Mouse (Mus musculus): ENCODE data around the gene Otud7b. TPM values are rescaled to one million over a fixed set of nuclear protein-coding genes. Genes with fewer than 3 reads are reported as not detected.

Gene Otud7b
- polyA plus RNA-seq, 1 experiment, result 42.7 TPM

GRCm38 (mm10) chr3:96179531-96179930, 75.2 kb downstream of the Otud7b start:
- Histone ChIP-seq H3K36me3 (ENCODE audit: control insufficient read depth, insufficient read depth, low read length, poor library complexity, severe bottlenecking) (peaks cover 29% of the 10 kb centered on the region), H3K9me3 (replicated peaks; ENCODE audit: control insufficient read depth, insufficient read depth, low read length, poor library complexity, severe bottlenecking) (no peaks in the 10 kb centered on the region), H3K4me1 (ENCODE audit: control insufficient read depth, insufficient read depth, low read length) (no peaks in the 10 kb centered on the region), H3K27me3 (ENCODE audit: control insufficient read depth, insufficient read depth, low read length, poor library complexity, severe bottlenecking) (no peaks in the 10 kb centered on the region), H3K4me3 (ENCODE audit: low read depth, low read length) (no peak overlapping the region), H3K27ac (ENCODE audit: insufficient read depth, low read length) (no peak overlapping the region), H3K9ac (ENCODE audit: low read depth, poor library complexity, severe bottlenecking) (no peak overlapping the region)
- TF ChIP-seq CTCF (IDR thresholded peaks at IDR 0.05; ENCODE audit: low read depth, low read length) (no peak), POLR2A (IDR thresholded peaks at IDR 0.05; ENCODE audit: insufficient read depth, low read length) (no peak), EP300 (IDR thresholded peaks at IDR 0.05; ENCODE audit: insufficient read depth, low read depth, low read length) (no peak)

DNA sequence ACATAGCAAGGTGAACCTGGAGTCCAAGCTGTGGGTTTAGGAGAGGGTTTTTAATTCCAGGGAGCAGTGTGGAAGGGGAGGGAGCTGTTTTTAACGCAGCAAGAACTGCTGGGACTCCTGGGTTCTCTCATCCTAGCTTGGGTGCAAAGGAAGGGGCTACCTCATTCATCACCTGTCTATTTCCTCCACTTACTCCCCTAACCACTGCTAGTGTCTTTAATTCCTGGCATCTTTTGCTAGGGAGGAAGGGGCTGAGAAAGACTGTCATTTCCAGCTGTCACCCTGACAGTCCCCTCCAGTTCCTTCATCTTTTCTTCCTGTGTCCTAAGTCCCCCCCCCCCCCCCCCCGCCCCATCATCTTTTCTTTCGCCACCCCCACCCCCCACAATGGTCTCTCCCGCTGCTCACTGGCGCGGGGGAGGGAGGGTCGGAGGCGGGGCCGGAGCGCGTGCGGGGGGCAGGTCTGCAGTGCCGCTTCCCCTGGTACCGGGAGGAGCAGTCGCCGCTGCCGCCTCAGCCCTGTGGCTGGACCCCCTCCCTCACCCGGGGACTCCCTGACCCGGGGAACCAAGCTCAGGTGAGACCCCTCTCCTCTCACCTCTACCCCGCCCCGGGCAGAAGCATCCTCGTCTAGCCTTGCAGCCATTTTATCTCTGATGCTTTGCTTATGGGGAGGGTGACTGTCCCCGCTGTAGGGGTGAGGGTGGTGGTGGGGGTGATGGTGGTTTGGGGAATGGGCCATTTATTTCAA, 76.6 kb downstream of the Otud7b start, which contains the start of gene Sv2a:
Sv2a (plus strand) TSS at position 425 of the 751 bp plus-strand sequence.
- no peak for TF ChIP-seq POLR2A (IDR thresholded peaks at IDR 0.05; ENCODE audit: insufficient read depth, low read length)
- no peak for TF ChIP-seq CTCF (IDR thresholded peaks at IDR 0.05; ENCODE audit: low read depth, low read length)
- TF ChIP-seq EP300 (IDR thresholded peaks at IDR 0.05; ENCODE audit: insufficient read depth, low read depth, low read length), result no peak
- no peaks in the 10 kb centered on the region for H3K27me3 ChIP-seq (ENCODE audit: control insufficient read depth, insufficient read depth, low read length, poor library complexity, severe bottlenecking)
- peak within 1 kb of the TSS; percentile 77 for H3K9ac ChIP-seq (ENCODE audit: low read depth, poor library complexity, severe bottlenecking)
- peak within 1 kb of the TSS; percentile 78 for H3K4me3 ChIP-seq (ENCODE audit: low read depth, low read length)
- no peak within 1 kb of the TSS for H3K27ac ChIP-seq (ENCODE audit: insufficient read depth, low read length)
- H3K4me1 ChIP-seq (ENCODE audit: control insufficient read depth, insufficient read depth, low read length), result no peaks in the 10 kb centered on the region
- peaks cover 16% of the 10 kb centered on the region for H3K36me3 ChIP-seq (ENCODE audit: control insufficient read depth, insufficient read depth, low read length, poor library complexity, severe bottlenecking)
- H3K9me3 ChIP-seq (replicated peaks; ENCODE audit: control insufficient read depth, insufficient read depth, low read length, poor library complexity, severe bottlenecking), result no peaks in the 10 kb centered on the region

GRCm38 (mm10) chr3:96181510-96182381, 77.4 kb downstream of the Otud7b start:
- Histone ChIP-seq H3K4me3 (ENCODE audit: low read depth, low read length) (no peak overlapping the region; the same call in 1 of the 2 replicates), H3K27ac (ENCODE audit: insufficient read depth, low read length) (no peak overlapping the region), H3K4me1 (ENCODE audit: control insufficient read depth, insufficient read depth, low read length) (no peaks in the 10 kb centered on the region), H3K27me3 (ENCODE audit: control insufficient read depth, insufficient read depth, low read length, poor library complexity, severe bottlenecking) (no peaks in the 10 kb centered on the region), H3K9ac (ENCODE audit: low read depth, poor library complexity, severe bottlenecking) (peak overlapping the region; percentile 77; the same call in 1 of the 2 replicates), H3K36me3 (ENCODE audit: control insufficient read depth, insufficient read depth, low read length, poor library complexity, severe bottlenecking) (peaks cover 8% of the 10 kb centered on the region), H3K9me3 (replicated peaks; ENCODE audit: control insufficient read depth, insufficient read depth, low read length, poor library complexity, severe bottlenecking) (no peaks in the 10 kb centered on the region)
- TF ChIP-seq EP300 (IDR thresholded peaks at IDR 0.05; ENCODE audit: insufficient read depth, low read depth, low read length), result no peak
- no peak for TF ChIP-seq POLR2A (IDR thresholded peaks at IDR 0.05; ENCODE audit: insufficient read depth, low read length)
- TF ChIP-seq CTCF (IDR thresholded peaks at IDR 0.05; ENCODE audit: low read depth, low read length), result no peak

DNA sequence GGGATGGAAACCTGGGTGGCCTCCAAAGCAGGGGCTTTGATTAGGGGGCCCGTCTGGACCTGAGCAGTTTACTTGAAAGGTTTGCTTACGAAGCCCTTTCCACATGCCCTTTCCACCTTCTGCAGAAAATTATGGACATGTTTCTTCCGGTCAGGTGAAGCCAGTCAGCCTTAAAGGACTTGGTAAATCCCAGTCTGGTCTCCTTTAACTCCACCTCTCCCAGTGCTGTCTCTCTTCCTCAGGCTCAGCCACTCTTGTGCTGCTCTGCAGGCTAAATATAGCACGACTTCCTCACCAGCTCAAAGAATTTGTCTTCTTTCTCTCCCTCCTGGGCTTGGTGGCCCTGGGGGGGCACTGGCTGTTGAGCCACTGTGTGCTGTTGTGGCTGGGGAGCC, 78.1 kb downstream of the Otud7b start:
- Histone ChIP-seq H3K4me3 (ENCODE audit: low read depth, low read length) (no peak overlapping the region), H3K27me3 (ENCODE audit: control insufficient read depth, insufficient read depth, low read length, poor library complexity, severe bottlenecking) (no peaks in the 10 kb centered on the region), H3K9me3 (replicated peaks; ENCODE audit: control insufficient read depth, insufficient read depth, low read length, poor library complexity, severe bottlenecking) (no peaks in the 10 kb centered on the region), H3K4me1 (ENCODE audit: control insufficient read depth, insufficient read depth, low read length) (no peaks in the 10 kb centered on the region), H3K36me3 (ENCODE audit: control insufficient read depth, insufficient read depth, low read length, poor library complexity, severe bottlenecking) (peaks cover 7% of the 10 kb centered on the region), H3K27ac (ENCODE audit: insufficient read depth, low read length) (no peak overlapping the region), H3K9ac (ENCODE audit: low read depth, poor library complexity, severe bottlenecking) (no peak overlapping the region)
- TF ChIP-seq POLR2A (IDR thresholded peaks at IDR 0.05; ENCODE audit: insufficient read depth, low read length), result no peak
- TF ChIP-seq CTCF (IDR thresholded peaks at IDR 0.05; ENCODE audit: low read depth, low read length), result no peak

GRCm38 (mm10) chr3:96192977-96193376, 88.7 kb downstream of the Otud7b start:
- Histone ChIP-seq H3K27ac (ENCODE audit: insufficient read depth, low read length) (no peak overlapping the region), H3K4me1 (ENCODE audit: control insufficient read depth, insufficient read depth, low read length) (no peaks in the 10 kb centered on the region), H3K27me3 (ENCODE audit: control insufficient read depth, insufficient read depth, low read length, poor library complexity, severe bottlenecking) (no peaks in the 10 kb centered on the region), H3K9ac (ENCODE audit: low read depth, poor library complexity, severe bottlenecking) (no peak overlapping the region), H3K36me3 (ENCODE audit: control insufficient read depth, insufficient read depth, low read length, poor library complexity, severe bottlenecking) (no peaks in the 10 kb centered on the region), H3K4me3 (ENCODE audit: low read depth, low read length) (no peak overlapping the region), H3K9me3 (replicated peaks; ENCODE audit: control insufficient read depth, insufficient read depth, low read length, poor library complexity, severe bottlenecking) (no peaks in the 10 kb centered on the region)
- TF ChIP-seq CTCF (IDR thresholded peaks at IDR 0.05; ENCODE audit: low read depth, low read length), result no peak
- no peak for TF ChIP-seq POLR2A (IDR thresholded peaks at IDR 0.05; ENCODE audit: insufficient read depth, low read length)
- TF ChIP-seq EP300 (IDR thresholded peaks at IDR 0.05; ENCODE audit: insufficient read depth, low read depth, low read length), result no peak
